Mouse (Mus musculus): Measurements from ENCODE around the gene Tmem59l.

DNA sequence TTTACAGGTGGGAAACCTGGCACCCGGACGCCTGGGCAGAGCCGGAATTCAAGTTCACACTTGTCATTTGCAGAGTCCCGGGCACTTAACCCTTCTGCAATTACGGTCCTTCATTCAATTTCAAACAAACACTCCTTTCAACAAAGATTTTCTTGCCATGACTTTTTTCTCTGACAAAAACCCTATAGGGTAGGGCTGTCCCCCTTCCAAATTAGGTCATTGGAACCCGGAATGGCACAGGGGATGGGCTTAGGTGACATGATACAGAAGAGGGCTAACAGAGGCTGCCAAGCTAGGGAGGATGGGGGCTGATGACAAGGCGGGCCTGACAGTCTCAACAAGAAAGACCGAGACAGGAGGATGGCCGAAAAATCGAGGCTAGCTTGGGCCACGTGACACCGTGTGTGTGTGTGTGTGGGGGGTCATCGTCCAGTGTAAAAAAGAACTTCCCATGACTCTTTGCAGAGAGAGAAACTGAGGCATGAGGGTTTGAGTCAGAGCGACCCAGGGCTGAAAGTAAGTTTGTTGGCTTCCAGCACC is 1.8 kb upstream of the Tmem59l start:
- TF ChIP-seq POLR2A (IDR thresholded peaks at IDR 0.05; ENCODE audit: borderline replicate concordance, low read depth, low read length), result no peak
- TF ChIP-seq CTCF (IDR thresholded peaks at IDR 0.05; ENCODE audit: low read depth, low read length), result no peak

All from bone marrow macrophage, adult 2 months (primary cell).